Mouse (Mus musculus): Measurements from ENCODE around the gene Cntn2. TPM values are rescaled to one million over a fixed set of nuclear protein-coding genes. Genes with fewer than 3 reads are reported as not detected.
"Not testable (repeated sequence)": the region's sequence is repeated elsewhere in the genome, so short reads cannot be mapped to it uniquely, and the experiment has no call there.

The Cntn2 gene
- total RNA-seq, 2 experiments from 2014 or later: 60.4 to 71.0 TPM

- no peak for DNase-seq (ENCODE audit: low spot score in 2 of 2)
- intact Hi-C loops (cut with DNase I): no loop called here
Measured at GRCm38 (mm10) chr1:132471032-132471431, 72.0 kb downstream of the Cntn2 start.

GRCm38 (mm10) chr1:132470031-132470430 lies 73.0 kb downstream of the Cntn2 start:
- intact Hi-C loops (cut with DNase I); DNase-seq (ENCODE audit: low spot score in 2 of 2): not testable (repeated sequence)

GRCm38 (mm10) chr1:132469519-132469918 lies 73.5 kb downstream of the Cntn2 start:
- no peak for DNase-seq (ENCODE audit: low spot score in 2 of 2)
- intact Hi-C loops (cut with DNase I): no loop called here

- intact Hi-C loops (cut with DNase I): no loop called here
- DNase-seq (ENCODE audit: low spot score in 2 of 2): no peak
Measured at GRCm38 (mm10) chr1:132468926-132469325, 74.1 kb downstream of the Cntn2 start.

GRCm38 (mm10) chr1:132464651-132465050 lies 78.4 kb downstream of the Cntn2 start:
- intact Hi-C loops (cut with DNase I): no loop called here
- no peak for DNase-seq (ENCODE audit: low spot score in 2 of 2)

Other genes with a start within 250 kb of the Cntn2 start
- 10 to 100 TPM; 11.3 to 14.1 TPM for gene Klhdc8a, start 244.6 kb downstream of the Cntn2 start, total RNA-seq (2021)
- gene Nuak2, start 227.1 kb downstream of the Cntn2 start, total RNA-seq (2021): under 1 TPM; 0.94 to 0.96 TPM
- gene Tmcc2, start 152.0 kb downstream of the Cntn2 start, total RNA-seq (2021): 100 to 1,000 TPM; 158 to 162 TPM
- gene Dstyk, start 125.7 kb downstream of the Cntn2 start, total RNA-seq (2021): 10 to 100 TPM; 40.3 to 43.2 TPM
- 10 to 100 TPM; 50.4 to 55.0 TPM for gene Rbbp5, start 65.9 kb downstream of the Cntn2 start, total RNA-seq (2021)
- gene Tmem81, start 37.0 kb downstream of the Cntn2 start, total RNA-seq (2021): 1 to 10 TPM; 3.6 to 3.9 TPM
- 100 to 1,000 TPM; 156 to 186 TPM for gene Nfasc, start 198.5 kb upstream of the Cntn2 start, total RNA-seq (2021)